Mouse (Mus musculus): ENCODE measurements around the gene Apoh. TPM values are rescaled to one million over a fixed set of nuclear protein-coding genes. Genes with fewer than 3 reads are reported as not detected.

Apoh gene
- total RNA-seq, 2 experiments from 2014 or later: 0.46 to 0.64 TPM

- no peak for DNase-seq (ENCODE audit: low spot score in 2 of 2)
- intact Hi-C loops (cut with DNase I): no loop called here
Measured at GRCm38 (mm10) chr11:108367046-108367445, 23.9 kb downstream of the Apoh start.

- intact Hi-C loops (cut with DNase I): no loop called here
- DNase-seq (ENCODE audit: low spot score in 2 of 2): no peak
Measured at GRCm38 (mm10) chr11:108376815-108377214, 33.7 kb downstream of the Apoh start.

- intact Hi-C loops (cut with DNase I): loop anchor here (2.0 kb wide), 2 partner anchors 249 to 347 kb away; no protein-coding TSS in a partner anchor
- DNase-seq (ENCODE audit: low spot score in 2 of 2): peak; percentile 79 to 93
Measured at GRCm38 (mm10) chr11:108377680-108378362, 34.7 kb downstream of the Apoh start.

GRCm38 (mm10) chr11:108378363-108378751 lies 35.2 kb downstream of the Apoh start:
- intact Hi-C loops (cut with DNase I): loop anchor here (2.0 kb wide), 2 partner anchors 250 to 348 kb away; no protein-coding TSS in a partner anchor
- no peak for DNase-seq (ENCODE audit: low spot score in 2 of 2)

- intact Hi-C loops (cut with DNase I): no loop called here
- no peak for DNase-seq (ENCODE audit: low spot score in 2 of 2)
Measured at GRCm38 (mm10) chr11:108382664-108383063, 39.5 kb downstream of the Apoh start.

- intact Hi-C loops (cut with DNase I): no loop called here
- no peak for DNase-seq (ENCODE audit: low spot score in 2 of 2)
Measured at GRCm38 (mm10) chr11:108384920-108385665, 41.9 kb downstream of the Apoh start.

GRCm38 (mm10) chr11:108385666-108386024 lies 42.5 kb downstream of the Apoh start:
- no peak for DNase-seq (ENCODE audit: low spot score in 2 of 2)
- intact Hi-C loops (cut with DNase I): no loop called here

- DNase-seq (ENCODE audit: low spot score in 2 of 2): no peak
Measured at GRCm38 (mm10) chr11:108395061-108395460, 51.9 kb downstream of the Apoh start.

GRCm38 (mm10) chr11:108396076-108396829 lies 53.1 kb downstream of the Apoh start:
- intact Hi-C loops (cut with DNase I): no loop called here
- DNase-seq (ENCODE audit: low spot score in 2 of 2): no peak

More at GRCm38 (mm10) chr11:108395061-108395460, 51.9 kb downstream of the Apoh start:
- intact Hi-C loops (cut with DNase I): no loop called here

GRCm38 (mm10) chr11:108409876-108410644 lies 66.9 kb downstream of the Apoh start:
- intact Hi-C loops (cut with DNase I): no loop called here
- peak; percentile 24 to 91 for DNase-seq (ENCODE audit: low spot score in 2 of 2)

- no peak for DNase-seq (ENCODE audit: low spot score in 2 of 2)
- intact Hi-C loops (cut with DNase I): loop anchor here (5.0 kb wide), 2 partner anchors 389 to 554 kb away; no protein-coding TSS in a partner anchor
Measured at GRCm38 (mm10) chr11:108416360-108416759, 73.2 kb downstream of the Apoh start.

- intact Hi-C loops (cut with DNase I): loop anchor here (5.0 kb wide), 2 partner anchors 391 to 556 kb away; no protein-coding TSS in a partner anchor
- peak; percentile 30 to 53 for DNase-seq (ENCODE audit: low spot score in 2 of 2)
Measured at GRCm38 (mm10) chr11:108418540-108418939, 75.4 kb downstream of the Apoh start.

- no peak for DNase-seq (ENCODE audit: low spot score in 2 of 2)
- intact Hi-C loops (cut with DNase I): loop anchor here (5.0 kb wide), 2 partner anchors 392 to 557 kb away; no protein-coding TSS in a partner anchor
Measured at GRCm38 (mm10) chr11:108419242-108419641, 76.1 kb downstream of the Apoh start.

- no peak for DNase-seq (ENCODE audit: low spot score in 2 of 2)
- intact Hi-C loops (cut with DNase I): no loop called here
Measured at GRCm38 (mm10) chr11:108420751-108421150, 77.6 kb downstream of the Apoh start.

GRCm38 (mm10) chr11:108423221-108423620 lies 80.1 kb downstream of the Apoh start:
- DNase-seq (ENCODE audit: low spot score in 2 of 2): no peak
- intact Hi-C loops (cut with DNase I): no loop called here

- intact Hi-C loops (cut with DNase I): no loop called here
Measured at GRCm38 (mm10) chr11:108424111-108424510, 81.0 kb downstream of the Apoh start.

GRCm38 (mm10) chr11:108424889-108425591 lies 81.9 kb downstream of the Apoh start, which contains the start of gene Cep112:
Gene Cep112, plus strand, starts transcription at chr11:108425192.
- intact Hi-C loops (cut with DNase I): no loop called here
- DNase-seq (ENCODE audit: low spot score in 2 of 2): peak; percentile 94 to 98

More at GRCm38 (mm10) chr11:108424111-108424510, 81.0 kb downstream of the Apoh start:
- no peak for DNase-seq (ENCODE audit: low spot score in 2 of 2)

GRCm38 (mm10) chr11:108425592-108425921 lies 82.4 kb downstream of the Apoh start:
- intact Hi-C loops (cut with DNase I): no loop called here
- DNase-seq (ENCODE audit: low spot score in 2 of 2): peak in 1 of 2 experiments; percentile 9

- no peak for DNase-seq (ENCODE audit: low spot score in 2 of 2)
Measured at GRCm38 (mm10) chr11:108426086-108426485, 82.9 kb downstream of the Apoh start.

More at GRCm38 (mm10) chr11:108426086-108426485, 82.9 kb downstream of the Apoh start:
- intact Hi-C loops (cut with DNase I): no loop called here

Measured in left cerebral cortex, postnatal 25 days (tissue).